Mouse (Mus musculus): ENCODE results near the gene Ggt6. TPM values are rescaled to one million over a fixed set of nuclear protein-coding genes. Genes with fewer than 3 reads are reported as not detected.

Gene Ggt6
- not detected in 2 replicates for polyA plus RNA-seq (2015; fragmentation: Nextera tagmentation; extraction: Ambion mirVana)

DNA sequence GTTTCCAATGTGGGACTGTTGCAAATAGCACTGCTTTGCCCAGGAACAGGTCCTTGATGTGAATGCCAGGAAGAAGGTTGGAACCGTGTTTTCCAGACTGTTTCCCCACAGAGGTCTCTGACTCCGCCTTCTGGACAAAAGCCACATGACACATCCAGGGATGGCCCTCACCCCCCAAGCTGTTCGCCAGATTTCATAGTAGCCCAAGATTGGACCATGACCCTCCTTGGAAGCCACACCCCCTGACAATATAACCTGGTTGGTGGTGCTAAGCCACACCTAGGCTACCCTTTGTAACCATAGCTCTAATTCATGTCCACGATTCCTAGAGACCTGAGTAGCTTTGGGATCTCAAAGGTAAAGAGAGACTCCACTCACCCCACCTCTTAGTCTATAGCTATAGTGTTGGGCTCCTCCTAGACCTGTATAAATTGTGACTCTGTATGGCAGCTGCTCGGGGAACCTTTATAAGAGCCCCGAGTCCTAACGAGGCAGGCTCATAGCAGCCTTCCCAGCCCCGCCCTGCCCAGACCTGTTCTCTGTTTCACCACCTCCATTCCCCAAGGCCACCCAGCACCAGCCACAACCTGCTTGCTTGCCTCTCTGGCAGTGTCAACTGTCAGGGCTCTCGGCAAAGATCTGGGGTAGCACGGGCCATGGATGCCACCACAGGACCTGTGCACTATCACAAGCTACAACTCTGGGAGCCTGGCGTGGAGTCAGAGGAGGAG lies at the start of gene Ggt6:
Ggt6 (plus strand) TSS at position 564 of the 731 bp plus-strand sequence.

DNA sequence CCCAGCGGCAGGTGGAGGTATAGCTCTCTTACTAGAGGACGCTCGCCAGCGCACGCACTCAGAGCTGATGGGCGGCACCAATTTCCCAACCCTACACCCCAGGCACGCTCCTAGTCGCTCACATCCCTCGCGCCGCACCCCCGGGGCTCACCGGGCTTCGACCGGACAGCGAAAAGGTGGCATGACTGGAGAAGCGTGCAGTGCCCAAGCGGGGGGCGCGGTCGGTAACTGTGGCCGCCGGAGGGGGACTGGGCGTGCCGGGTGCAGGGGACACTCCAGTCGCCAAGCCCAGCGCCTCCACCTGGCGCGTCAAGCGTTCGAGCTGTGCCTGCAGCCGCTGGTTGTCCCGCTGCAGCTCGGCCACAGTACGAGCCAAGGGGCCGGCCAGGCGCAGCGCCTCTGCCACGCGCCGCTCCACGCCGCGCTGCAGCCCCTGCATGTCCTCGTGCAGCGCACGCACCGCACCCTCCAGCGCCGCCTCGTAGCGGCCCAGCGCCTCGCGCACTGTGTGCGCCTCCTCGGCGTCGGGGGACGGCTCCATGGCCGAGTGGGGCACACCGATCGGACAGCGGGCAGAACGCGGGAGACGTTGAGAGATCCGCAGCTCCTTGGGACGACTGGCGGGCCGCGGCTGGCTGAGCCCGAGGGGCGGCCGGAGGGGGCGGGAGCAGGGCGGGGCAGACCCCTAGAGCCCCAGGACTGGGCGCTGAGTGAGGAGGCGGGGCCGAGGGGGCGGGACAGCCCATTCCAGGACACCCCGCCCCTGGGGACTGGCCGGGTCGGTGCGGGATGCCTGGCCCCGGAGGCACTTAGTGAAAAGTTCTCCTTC lies 24.0 kb upstream of the Ggt6 start, which contains the start of gene Smtnl2:
Smtnl2 (minus strand) TSS at position 621 of the 829 bp plus-strand sequence.

DNA sequence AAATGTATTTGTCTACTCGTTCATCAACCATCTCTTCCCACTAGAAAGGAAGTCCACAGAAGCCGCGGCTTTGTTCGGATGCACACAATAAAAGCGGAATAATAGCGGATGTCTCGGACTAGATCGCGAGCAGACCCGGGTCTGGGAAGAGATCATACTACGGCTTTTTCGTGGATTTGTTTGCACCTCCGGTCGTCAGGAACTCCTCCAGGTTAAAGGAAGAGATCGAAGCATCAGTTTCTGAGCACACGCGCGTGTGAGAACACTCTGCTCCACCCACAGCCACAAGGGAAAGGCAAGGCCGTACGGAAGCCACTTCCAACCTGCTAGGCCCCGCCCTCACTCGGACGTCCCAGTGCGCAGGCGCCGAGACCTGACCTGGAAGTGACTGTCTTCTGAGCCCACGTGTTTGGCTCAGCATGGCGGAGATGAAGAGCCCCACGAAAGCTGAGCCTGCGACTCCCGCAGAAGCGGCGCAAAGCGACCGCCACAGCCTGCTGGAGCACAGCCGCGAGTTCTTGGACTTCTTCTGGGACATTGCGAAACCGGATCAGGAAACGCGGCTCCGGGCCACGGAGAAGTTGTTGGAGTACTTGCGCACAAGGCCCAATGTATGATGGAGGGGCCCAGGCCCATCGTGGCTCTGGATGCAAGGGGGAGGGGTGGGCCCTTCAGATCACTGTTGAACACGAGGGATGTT lies 5.8 kb downstream of the Ggt6 start, which contains the start of gene Mybbp1a:
Mybbp1a (plus strand) TSS at position 391 of the 700 bp plus-strand sequence.

Other genes starting within 250 kb of the Ggt6 start
- 0.06 and 0.07 TPM in 2 replicates for gene Gm43951, start 228.7 kb upstream of the Ggt6 start, polyA plus RNA-seq (2015; fragmentation: Nextera tagmentation; extraction: Ambion mirVana)
- 6.0 and 7.7 TPM in 2 replicates for gene 4933427D14Rik, start 228.1 kb upstream of the Ggt6 start, polyA plus RNA-seq (2015; fragmentation: Nextera tagmentation; extraction: Ambion mirVana)
- 102 and 113 TPM in 2 replicates for gene Txndc17, start 228.0 kb upstream of the Ggt6 start, polyA plus RNA-seq (2015; fragmentation: Nextera tagmentation; extraction: Ambion mirVana)
- gene Med31, start 219.9 kb upstream of the Ggt6 start, polyA plus RNA-seq (2015; fragmentation: Nextera tagmentation; extraction: Ambion mirVana), result 23.3 and 26.0 TPM in 2 replicates
- not detected in 2 replicates for gene Slc13a5, start 168.3 kb upstream of the Ggt6 start, polyA plus RNA-seq (2015; fragmentation: Nextera tagmentation; extraction: Ambion mirVana)
- gene Xaf1, start 133.9 kb upstream of the Ggt6 start, polyA plus RNA-seq (2015; fragmentation: Nextera tagmentation; extraction: Ambion mirVana), result 16.4 and 28.2 TPM in 2 replicates
- 0.07 TPM in 1 of 2 replicates, not detected in the other for gene Fbxo39, start 121.1 kb upstream of the Ggt6 start, polyA plus RNA-seq (2015; fragmentation: Nextera tagmentation; extraction: Ambion mirVana)
- gene Tekt1, start 73.1 kb upstream of the Ggt6 start, polyA plus RNA-seq (2015; fragmentation: Nextera tagmentation; extraction: Ambion mirVana), result not detected in 2 replicates
- 12.4 and 13.3 TPM in 2 replicates for gene Smtnl2, start 23.8 kb upstream of the Ggt6 start, polyA plus RNA-seq (2015; fragmentation: Nextera tagmentation; extraction: Ambion mirVana)
- gene Mybbp1a, start 5.8 kb downstream of the Ggt6 start, polyA plus RNA-seq (2015; fragmentation: Nextera tagmentation; extraction: Ambion mirVana), result 91.7 and 94.0 TPM in 2 replicates
- 4.8 and 5.4 TPM in 2 replicates for gene Spns2, start 54.4 kb downstream of the Ggt6 start, polyA plus RNA-seq (2015; fragmentation: Nextera tagmentation; extraction: Ambion mirVana)
- gene Spns3, start 115.0 kb downstream of the Ggt6 start, polyA plus RNA-seq (2015; fragmentation: Nextera tagmentation; extraction: Ambion mirVana), result 2.8 and 4.6 TPM in 2 replicates
- 27.1 and 27.3 TPM in 2 replicates for gene Ube2g1, start 171.8 kb downstream of the Ggt6 start, polyA plus RNA-seq (2015; fragmentation: Nextera tagmentation; extraction: Ambion mirVana)

Measured in spleen, postnatal 0 days (tissue).